Mouse (Mus musculus): ENCODE measurements at regions not wholly inside any gene's neighbourhood (a gene's known extent, or its start where the extent isn't known, plus 50 kb on each side); places are given as distances from the start of the nearest gene placed in this dataset.
A peak's percentile ranks its signal among the peaks of the same experiment; 100 is the strongest.

- DNase-seq (ENCODE audit: low spot score): no peak
- intact Hi-C loops (cut with DNase I): no loop called here
These were observed 408.4 kb upstream of the Pik3r1 start for GRCm38 (mm10) chr13:102176456-102176855.

- intact Hi-C loops (cut with DNase I): loop anchor here (5.0 kb wide), 1 partner anchor 1263 kb away; no protein-coding TSS in a partner anchor
- DNase-seq (ENCODE audit: low spot score): no peak
These were observed 426.7 kb upstream of the Pik3r1 start for GRCm38 (mm10) chr13:102194716-102195115.

DNA sequence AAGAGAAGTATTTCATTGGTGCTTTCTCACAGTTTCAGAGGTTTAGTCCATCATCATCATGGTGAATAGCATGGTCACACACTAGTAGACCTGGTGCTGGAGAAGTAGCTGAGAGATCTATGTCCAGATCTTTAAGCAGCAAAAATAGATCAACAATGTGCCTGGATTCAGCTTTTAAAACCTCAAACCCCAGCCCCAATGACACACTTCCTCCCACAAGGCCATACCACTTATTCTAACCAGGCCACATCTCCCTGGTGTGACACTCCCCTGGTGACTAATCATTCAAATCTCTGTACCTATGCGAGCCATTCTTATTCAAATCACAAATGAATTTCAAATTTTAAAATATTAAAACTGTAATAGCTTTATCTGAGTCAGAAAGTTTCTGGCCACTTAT, 434.3 kb upstream of the Pik3r1 start:
- intact Hi-C loops (cut with DNase I): no loop called here

GRCm38 (mm10) chr13:102218486-102218885, 450.5 kb upstream of the Pik3r1 start:
- DNase-seq (ENCODE audit: low spot score): no peak
- intact Hi-C loops (cut with DNase I): no loop called here

More for the DNA sequence above, 434.3 kb upstream of the Pik3r1 start:
- DNase-seq (ENCODE audit: low spot score): no peak

DNA sequence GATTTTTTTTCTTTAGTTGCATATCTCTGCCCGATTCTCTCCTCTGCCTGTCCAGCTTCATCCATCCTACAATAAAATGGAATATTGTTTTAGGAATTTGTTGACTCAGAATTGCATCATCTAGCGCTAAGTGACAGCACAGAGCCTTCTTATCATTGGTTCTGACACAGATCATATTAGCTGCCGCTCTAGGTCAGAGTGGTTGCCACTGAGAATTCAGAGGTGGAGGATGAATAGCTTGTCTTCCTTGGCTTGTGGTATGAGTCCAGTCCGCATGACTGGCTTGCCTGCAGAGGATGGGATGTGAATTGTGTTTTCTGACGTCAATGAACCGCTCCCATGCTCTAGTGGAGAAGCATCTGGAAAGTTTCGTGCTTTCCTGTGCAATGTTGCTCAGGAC, 462.3 kb upstream of the Cd180 start:
- intact Hi-C loops (cut with DNase I): loop anchor here (10.0 kb wide), 1 partner anchor 414 kb away; no protein-coding TSS in a partner anchor
- DNase-seq (ENCODE audit: low spot score): peak; percentile 29

DNA sequence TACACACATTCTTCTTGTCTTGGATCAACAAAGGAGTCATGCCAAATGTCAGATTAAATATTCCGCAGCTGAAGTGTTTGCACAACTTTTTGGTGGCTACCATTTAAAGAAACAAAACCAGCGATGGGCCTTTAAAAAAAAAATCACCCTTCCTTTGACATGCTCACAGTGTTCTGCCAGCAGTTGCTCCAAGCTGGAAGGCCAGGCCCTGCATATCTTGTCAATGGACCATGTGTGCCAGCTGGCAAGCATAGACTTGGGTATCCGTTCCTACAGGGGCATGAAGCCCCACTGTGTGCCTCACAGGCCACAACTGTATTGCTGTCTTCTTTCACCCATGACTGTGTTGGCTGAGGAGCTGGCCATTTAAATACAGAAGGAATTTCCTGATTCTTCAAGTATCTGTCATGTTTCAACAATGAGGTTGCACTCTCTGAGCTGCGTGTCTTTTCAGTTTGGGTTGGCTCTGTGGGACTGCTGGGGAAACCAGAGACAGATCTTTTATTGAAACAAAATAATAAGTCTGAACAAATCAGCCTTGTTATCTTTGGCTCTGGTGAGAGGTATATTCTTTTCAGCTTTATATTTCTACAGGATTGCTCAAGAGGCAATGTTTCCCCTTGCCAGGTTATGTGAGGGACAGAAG, 460.9 kb upstream of the Cd180 start:
- DNase-seq (ENCODE audit: low spot score): peak; percentile 74
- intact Hi-C loops (cut with DNase I): loop anchor here (10.0 kb wide), 1 partner anchor 412 kb away; no protein-coding TSS in a partner anchor

DNA sequence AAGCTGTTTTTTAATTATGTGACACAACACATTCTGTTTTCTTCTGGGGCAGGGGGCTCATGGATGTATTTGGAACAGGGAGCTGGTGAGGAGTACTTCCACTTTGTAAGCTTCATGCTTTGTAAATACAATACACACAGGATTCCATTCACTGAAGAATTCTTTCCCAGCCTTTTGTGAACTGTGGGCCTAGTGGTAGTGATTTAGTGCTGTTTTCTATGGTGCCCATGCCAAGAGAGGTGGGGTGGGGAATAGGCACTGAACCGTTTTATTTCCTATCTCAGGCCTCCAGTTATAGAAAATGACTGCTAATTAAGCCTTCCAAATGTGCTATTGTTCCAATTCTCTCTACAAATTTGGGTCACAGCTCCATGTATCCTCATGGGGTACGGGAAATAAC, 442.5 kb upstream of the Cd180 start:
- intact Hi-C loops (cut with DNase I): no loop called here
- no peak for DNase-seq (ENCODE audit: low spot score)

- intact Hi-C loops (cut with DNase I): no loop called here
- no peak for DNase-seq (ENCODE audit: low spot score)
These were observed 441.6 kb upstream of the Cd180 start for GRCm38 (mm10) chr13:102251709-102252108.

- intact Hi-C loops (cut with DNase I): no loop called here
These were observed 437.7 kb upstream of the Cd180 start for GRCm38 (mm10) chr13:102255401-102256371.

GRCm38 (mm10) chr13:102258207-102258606, 435.2 kb upstream of the Cd180 start:
- DNase-seq (ENCODE audit: low spot score): no peak
- intact Hi-C loops (cut with DNase I): no loop called here

More at GRCm38 (mm10) chr13:102255401-102256371, 437.7 kb upstream of the Cd180 start:
- no peak for DNase-seq (ENCODE audit: low spot score)

GRCm38 (mm10) chr13:102273818-102274217, 419.5 kb upstream of the Cd180 start:
- no peak for DNase-seq (ENCODE audit: low spot score)
- intact Hi-C loops (cut with DNase I): no loop called here

- peak; percentile 6 for DNase-seq (ENCODE audit: low spot score)
- intact Hi-C loops (cut with DNase I): no loop called here
These were observed 418.1 kb upstream of the Cd180 start for GRCm38 (mm10) chr13:102275296-102275695.

DNA sequence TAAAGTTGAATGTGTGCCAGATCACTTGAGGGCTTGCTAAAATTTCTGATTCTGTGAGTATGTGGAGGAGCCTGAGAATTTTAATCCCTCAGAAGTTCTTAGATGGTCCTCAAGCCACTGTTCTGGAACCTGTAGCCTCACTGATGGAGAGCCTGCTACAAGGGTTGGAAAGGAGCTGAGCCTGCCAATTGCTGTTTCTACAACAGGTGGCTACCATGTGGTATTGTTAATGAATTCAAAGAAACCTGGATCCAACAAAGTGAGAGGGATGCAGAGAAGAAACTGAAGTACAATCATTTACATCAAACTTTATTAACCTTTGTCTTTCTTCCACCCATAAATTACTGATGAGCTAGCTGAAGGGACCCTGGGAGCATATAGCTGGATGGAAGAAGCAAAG, 416.5 kb upstream of the Cd180 start:
- intact Hi-C loops (cut with DNase I): no loop called here
- no peak for DNase-seq (ENCODE audit: low spot score)

DNA sequence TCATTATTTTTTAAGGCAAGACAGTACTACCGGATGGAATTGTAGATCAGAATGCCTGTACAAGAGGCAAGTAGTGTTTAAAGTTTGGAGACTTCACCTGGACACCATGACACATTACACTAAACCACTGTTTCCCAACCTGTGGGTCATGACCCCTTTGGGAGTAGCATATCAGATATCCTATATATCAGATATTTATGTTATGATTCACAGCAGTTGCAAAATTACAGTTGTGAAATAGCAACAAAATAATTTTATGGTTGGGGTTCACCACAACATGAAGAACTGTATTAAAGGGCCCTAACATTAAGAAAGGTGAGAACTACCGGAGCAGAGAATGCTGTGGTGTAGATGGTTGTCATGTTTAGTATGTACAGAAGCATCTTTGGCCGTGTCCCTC, 413.2 kb upstream of the Cd180 start:
- no peak for DNase-seq (ENCODE audit: low spot score)
- intact Hi-C loops (cut with DNase I): no loop called here

- intact Hi-C loops (cut with DNase I): no loop called here
- no peak for DNase-seq (ENCODE audit: low spot score)
These were observed 398.9 kb upstream of the Cd180 start for GRCm38 (mm10) chr13:102294451-102294850.

- intact Hi-C loops (cut with DNase I): no loop called here
- DNase-seq (ENCODE audit: low spot score): no peak
These were observed 398.3 kb upstream of the Cd180 start for GRCm38 (mm10) chr13:102295079-102295478.

DNA sequence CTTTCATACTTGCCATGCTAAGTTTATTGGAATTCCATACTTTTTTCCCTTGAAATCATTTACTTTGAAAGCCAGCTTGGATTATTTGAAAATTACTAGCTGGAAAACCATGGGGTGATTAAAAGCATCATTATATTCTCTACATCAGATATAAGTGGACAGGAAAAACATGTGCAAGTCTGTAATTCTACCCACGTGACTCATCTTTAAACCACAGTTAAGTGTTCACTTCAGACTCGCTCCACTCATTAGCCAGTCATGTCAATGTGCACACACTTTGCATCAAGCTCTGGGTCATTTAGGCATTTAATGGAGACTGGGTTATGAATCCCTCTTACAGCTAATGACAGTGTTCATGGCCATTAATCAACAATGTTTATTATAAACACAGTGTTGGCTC, 385.4 kb upstream of the Cd180 start:
- DNase-seq (ENCODE audit: low spot score): no peak
- intact Hi-C loops (cut with DNase I): no loop called here

DNA sequence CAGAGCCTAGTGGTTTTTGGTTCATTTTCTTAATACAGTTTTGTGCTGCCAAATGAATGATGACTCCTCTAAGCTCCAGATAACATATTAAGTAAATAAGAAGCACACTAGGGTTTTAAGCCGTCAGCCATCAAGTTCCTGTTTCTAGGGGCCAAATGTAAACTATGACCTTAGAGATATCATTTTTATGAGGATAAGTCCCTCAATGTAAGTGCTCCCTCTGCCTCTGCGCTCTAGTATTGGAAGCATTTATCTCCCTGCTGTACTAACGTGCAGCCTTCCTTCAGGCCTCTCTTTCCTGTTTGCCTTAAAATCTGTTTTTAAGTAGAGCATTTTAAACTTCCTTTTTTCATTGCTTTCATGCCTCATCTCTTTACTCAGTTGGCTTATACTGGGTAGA, 381.3 kb upstream of the Cd180 start:
- no peak for DNase-seq (ENCODE audit: low spot score)
- intact Hi-C loops (cut with DNase I): loop anchor here (10.0 kb wide), 1 partner anchor 577 kb away; no protein-coding TSS in a partner anchor

DNA sequence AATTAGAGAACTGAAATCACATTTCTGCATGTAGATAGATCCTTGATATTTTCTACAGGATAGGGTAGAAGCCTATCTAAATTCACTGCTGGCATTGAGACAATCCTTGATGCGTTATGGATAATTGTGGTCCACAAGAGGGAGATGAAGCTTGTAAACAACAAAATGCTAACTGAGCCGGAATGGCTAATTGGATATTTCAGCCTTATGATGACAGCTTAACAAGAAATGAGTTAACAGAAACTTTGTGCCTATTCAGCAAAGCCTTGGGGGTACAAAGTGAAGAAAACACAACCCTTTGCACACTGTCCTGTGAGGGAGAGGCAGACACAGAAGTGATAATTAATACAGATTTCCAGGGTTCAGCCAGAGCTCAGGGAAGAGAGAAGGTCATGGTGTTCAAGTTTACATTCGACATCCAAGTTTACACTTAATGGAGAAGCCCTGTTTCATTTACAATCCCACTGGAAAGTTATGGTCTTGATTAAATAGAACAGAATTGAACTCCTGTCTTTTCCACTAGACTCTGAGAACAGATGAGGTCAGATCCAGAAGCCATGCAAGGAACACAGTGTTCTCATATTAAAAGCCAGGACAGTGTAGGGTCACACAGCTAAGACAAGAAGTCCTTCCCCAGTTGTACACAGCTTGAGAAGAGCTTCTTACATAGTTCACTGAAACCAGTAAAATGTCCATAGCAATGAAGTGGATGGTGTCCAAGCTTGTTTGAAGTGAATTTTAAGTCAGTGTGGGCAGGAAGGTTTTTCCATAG, 377.3 kb upstream of the Cd180 start:
- intact Hi-C loops (cut with DNase I): loop anchor here (10.0 kb wide), 1 partner anchor 581 kb away; no protein-coding TSS in a partner anchor
- no peak for DNase-seq (ENCODE audit: low spot score)

DNA sequence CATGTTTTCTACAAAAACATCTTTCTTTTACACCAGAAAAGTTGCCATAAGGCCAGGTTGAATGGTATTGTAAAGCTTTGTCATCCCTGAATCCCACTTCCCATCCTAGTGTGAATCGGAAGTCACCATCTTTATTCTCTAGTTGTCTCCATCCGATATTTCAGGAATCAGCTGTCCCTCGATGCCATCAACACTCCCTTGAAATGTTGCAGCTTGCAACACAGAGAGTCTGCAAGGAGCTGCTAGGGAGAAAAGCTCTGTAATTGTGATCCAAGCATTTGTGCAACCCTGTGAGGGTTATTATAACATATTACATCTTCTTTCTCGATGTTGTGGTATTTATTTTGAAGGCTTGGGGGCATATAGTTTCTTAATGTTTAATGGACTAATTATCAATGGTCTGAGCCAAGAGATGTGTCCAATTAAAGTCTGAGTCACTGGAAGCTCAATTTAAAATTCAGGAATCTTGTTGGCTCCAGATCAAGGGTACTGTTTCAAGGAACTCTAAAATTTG, 374.4 kb upstream of the Cd180 start:
- no peak for DNase-seq (ENCODE audit: low spot score)
- intact Hi-C loops (cut with DNase I): loop anchor here (10.0 kb wide), 1 partner anchor 584 kb away; no protein-coding TSS in a partner anchor
